Mouse (Mus musculus) fat pad, adult 2 months (tissue): Measurements from ENCODE around the gene Pdia5.

Source experiments
- DNase-seq: peaks from one replicate; pipeline ENCODE4 v3.0.0-alpha.2; 2011; ENCODE audit warnings: low read depth, low spot score; ENCODE audit errors: extremely low read depth

Gene Pdia5

GRCm38 (mm10) chr16:35442026-35442415 is 48.7 kb downstream of the Pdia5 start:
- DNase-seq: no peak

- DNase-seq: no peak
These were observed 49.2 kb downstream of the Pdia5 start for GRCm38 (mm10) chr16:35441346-35442025.

- DNase-seq: no peak
These were observed 51.6 kb downstream of the Pdia5 start for GRCm38 (mm10) chr16:35439046-35439445.

- DNase-seq: no peak
These were observed 59.1 kb downstream of the Pdia5 start for GRCm38 (mm10) chr16:35431608-35432007.

- no peak for DNase-seq
These were observed 65.7 kb downstream of the Pdia5 start for GRCm38 (mm10) chr16:35424926-35425325.

GRCm38 (mm10) chr16:35423250-35424139 is 67.2 kb downstream of the Pdia5 start:
- DNase-seq: no peak

- no peak for DNase-seq
These were observed 68.0 kb downstream of the Pdia5 start for GRCm38 (mm10) chr16:35422705-35423104.

- DNase-seq: no peak
These were observed 68.5 kb downstream of the Pdia5 start for GRCm38 (mm10) chr16:35422141-35422540.

- no peak for DNase-seq
These were observed 76.1 kb downstream of the Pdia5 start for GRCm38 (mm10) chr16:35414616-35415015.

GRCm38 (mm10) chr16:35406706-35407105 is 84.0 kb downstream of the Pdia5 start:
- DNase-seq: no peak

- no peak for DNase-seq
These were observed 84.5 kb downstream of the Pdia5 start for GRCm38 (mm10) chr16:35406166-35406565.

GRCm38 (mm10) chr16:35405348-35406080 is 85.2 kb downstream of the Pdia5 start:
- no peak for DNase-seq

- no peak for DNase-seq
These were observed 85.8 kb downstream of the Pdia5 start for GRCm38 (mm10) chr16:35404864-35405263.

- no peak for DNase-seq
These were observed 86.8 kb downstream of the Pdia5 start for GRCm38 (mm10) chr16:35403891-35404290.

GRCm38 (mm10) chr16:35403356-35403755 is 87.3 kb downstream of the Pdia5 start:
- DNase-seq: no peak

GRCm38 (mm10) chr16:35392813-35393212 is 97.9 kb downstream of the Pdia5 start:
- no peak for DNase-seq

GRCm38 (mm10) chr16:35385654-35386053 is 105.0 kb downstream of the Pdia5 start:
- DNase-seq: no peak

GRCm38 (mm10) chr16:35380048-35380447 is 110.6 kb downstream of the Pdia5 start:
- no peak for DNase-seq

GRCm38 (mm10) chr16:35379344-35379743 is 111.3 kb downstream of the Pdia5 start:
- no peak for DNase-seq

GRCm38 (mm10) chr16:35364063-35364428 is 126.6 kb downstream of the Pdia5 start:
- no peak for DNase-seq
